Mouse (Mus musculus): ENCODE data around the gene Ccdc59. TPM values are rescaled to one million over a fixed set of nuclear protein-coding genes. Genes with fewer than 3 reads are reported as not detected.

The Ccdc59 gene
- polyA plus RNA-seq (2014; fragmentation: Illumina TruSeq; extraction: RNeasy Lipid Tissue Mini Kit (QIAGEN cat#74804); ENCODE audit: low read depth, low replicate concordance), result 55.5 TPM

DNA sequence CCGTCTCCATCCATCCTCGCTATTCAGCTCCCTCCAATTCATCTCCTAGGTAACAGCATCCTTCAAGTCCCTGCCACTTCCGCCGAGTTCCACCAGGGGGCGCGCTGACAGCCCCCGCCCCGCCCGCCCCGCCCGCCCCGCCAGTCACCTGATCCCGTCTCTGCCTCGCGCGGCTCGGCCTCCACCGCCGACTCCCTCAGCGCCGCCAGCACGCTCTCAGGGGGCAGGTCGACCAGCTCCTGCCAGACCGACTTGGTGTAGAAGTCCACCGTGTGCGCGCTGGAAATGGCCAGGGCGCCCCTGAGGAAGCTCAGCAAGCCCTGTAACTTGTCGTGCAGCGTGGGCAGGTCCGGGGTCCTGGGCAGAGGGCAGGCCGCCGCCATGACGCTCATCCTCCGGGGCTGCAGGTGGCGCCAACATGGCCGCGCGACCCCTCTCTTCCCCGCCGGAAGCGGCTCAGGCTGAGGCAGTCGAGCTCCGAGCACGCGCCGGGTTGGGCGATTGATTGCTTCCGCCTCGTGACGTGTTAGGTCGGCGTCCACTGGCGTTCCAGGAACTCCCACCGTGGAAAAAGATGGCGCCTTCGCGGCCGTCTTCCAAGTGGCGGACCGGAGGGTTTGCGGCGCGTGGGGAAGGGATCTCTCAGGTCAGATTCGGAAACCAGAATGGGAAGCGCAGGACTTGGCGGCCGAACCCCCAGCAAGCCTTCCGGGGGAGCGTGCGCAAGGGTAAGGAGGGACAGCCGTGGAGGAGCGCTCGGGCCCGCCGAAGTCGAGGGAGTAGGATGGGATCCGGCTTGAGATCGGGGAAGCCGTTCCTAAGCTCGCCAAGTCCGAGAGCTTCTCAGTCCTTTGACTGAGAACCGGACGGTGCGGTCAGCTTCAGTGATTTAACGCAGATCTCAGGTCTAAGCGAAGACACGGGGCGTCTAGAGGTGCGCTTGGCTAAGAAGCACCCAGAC is at the start of gene Ccdc59, which contains the start of gene Mettl25:
Ccdc59 (plus strand) TSS at position 140 of the 961 bp plus-strand sequence.
Mettl25 (minus strand) TSS at position 453 of the 961 bp plus-strand sequence.

Other genes with a start within 250 kb of the Ccdc59 start
- gene Mettl25, start 313 bp downstream of the Ccdc59 start, polyA plus RNA-seq (2014; fragmentation: Illumina TruSeq; extraction: RNeasy Lipid Tissue Mini Kit (QIAGEN cat#74804); ENCODE audit: low read depth, low replicate concordance), result 8.4 TPM